In the genomic region with DNA sequence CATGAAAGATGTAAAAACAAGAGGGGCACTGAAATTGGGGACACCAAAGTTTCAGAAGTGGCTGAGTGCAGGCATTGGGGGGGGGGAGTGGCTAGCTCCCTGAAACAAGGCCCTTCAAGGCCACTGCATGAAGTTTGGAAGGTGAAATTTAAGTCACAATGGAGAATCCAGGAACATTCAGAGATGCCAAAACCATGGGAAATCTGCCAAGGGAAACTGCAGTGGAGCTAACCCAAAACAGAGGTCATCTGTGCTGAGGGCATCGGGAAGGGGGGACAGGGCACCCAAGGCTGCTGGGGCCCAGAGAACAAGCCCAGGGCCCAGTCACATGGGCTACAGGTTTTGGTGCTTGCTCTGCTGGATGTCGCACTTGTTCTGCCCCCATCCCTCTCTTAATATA, we compare ENCODE assay signal across 14 mouse cellular contexts. TPM values are rescaled to one million over a fixed set of nuclear protein-coding genes. Genes with fewer than 3 reads are reported as not detected.
A peak's percentile ranks its signal among the peaks of the same experiment; 100 is the strongest.
DNase-seq lines count a peak whose midpoint lies in the region.
"Had no signal": no experiment of that assay in that cellular context is flagged by ENCODE, and none has a peak within 500 bp of the region (broad histone marks: within the 10 kb centered on the region; RNA-seq: fewer than 3 reads in every experiment).

No protein-coding gene starts in this region.

- DNase-seq in adrenal gland, adult (ENCODE audit: inconsistent age in 2 of 2, low spot score in 1 of 2): peak; percentile 37 to 56
- no peak for DNase-seq in adrenal gland, postnatal 25 days
- DNase-seq in adrenal gland, postnatal 14 days: peak; percentile 13
- no peak for DNase-seq in adrenal gland, postnatal 4 days (ENCODE audit: low spot score in 2 of 2)
- peak; percentile 56 for DNase-seq in adipocyte (ENCODE audit: low spot score)
- DNase-seq: adrenal gland, postnatal 36 days; B cell, adult 2 months; cerebellum, adult 11 months; cerebellum, adult 18-20 months; cerebellum, adult 8-10 months; cerebellum, adult 9-11 months; cerebellum, postnatal 14 days; cerebellum, postnatal 36 days; embryo, embryonic 11 days had no signal

RNA-seq across cellular contexts. Expression of a gene that starts 21.4 kb away (rescaled TPM):
- total RNA-seq in adrenal gland, postnatal 25 days (2021): 82.8 and 89.4 TPM in 2 replicates
- 58.6 and 59.9 TPM in 2 replicates for total RNA-seq in adrenal gland, postnatal 14 days (2021)
- 100 to 1,000 TPM in 1 of 2 experiments, 10 to 100 TPM in 1; 99.2 to 105 TPM for total RNA-seq in adrenal gland, postnatal 4 days (2021)

RNA-seq across cellular contexts. Expression of a gene that starts 39.6 kb away (rescaled TPM):
- total RNA-seq in adrenal gland, postnatal 25 days (2021): 4.9 and 6.2 TPM in 2 replicates
- 5.1 and 12.0 TPM in 2 replicates for total RNA-seq in adrenal gland, postnatal 14 days (2021)
- 10 to 100 TPM; 10.8 to 13.3 TPM for total RNA-seq in adrenal gland, postnatal 4 days (2021)

Comparison
In these comparisons a context has a peak if more than half of its experiments do, and no peak if none do; other contexts are left out.
1. DNase-seq: peak in adrenal gland, adult (2 of 2), adrenal gland, postnatal 14 days (single experiment) and adipocyte (single experiment); none in adrenal gland, postnatal 25 days (single experiment) and adrenal gland, postnatal 4 days (0 of 2).